Mouse (Mus musculus) adipocyte (in vitro differentiated cells): ENCODE data around the gene Insl6.

Experiments used
- DNase-seq: peaks from one replicate; pipeline ENCODE4 v3.0.0-alpha.2; 2016; ENCODE audit warnings: low spot score

The Insl6 gene

DNA sequence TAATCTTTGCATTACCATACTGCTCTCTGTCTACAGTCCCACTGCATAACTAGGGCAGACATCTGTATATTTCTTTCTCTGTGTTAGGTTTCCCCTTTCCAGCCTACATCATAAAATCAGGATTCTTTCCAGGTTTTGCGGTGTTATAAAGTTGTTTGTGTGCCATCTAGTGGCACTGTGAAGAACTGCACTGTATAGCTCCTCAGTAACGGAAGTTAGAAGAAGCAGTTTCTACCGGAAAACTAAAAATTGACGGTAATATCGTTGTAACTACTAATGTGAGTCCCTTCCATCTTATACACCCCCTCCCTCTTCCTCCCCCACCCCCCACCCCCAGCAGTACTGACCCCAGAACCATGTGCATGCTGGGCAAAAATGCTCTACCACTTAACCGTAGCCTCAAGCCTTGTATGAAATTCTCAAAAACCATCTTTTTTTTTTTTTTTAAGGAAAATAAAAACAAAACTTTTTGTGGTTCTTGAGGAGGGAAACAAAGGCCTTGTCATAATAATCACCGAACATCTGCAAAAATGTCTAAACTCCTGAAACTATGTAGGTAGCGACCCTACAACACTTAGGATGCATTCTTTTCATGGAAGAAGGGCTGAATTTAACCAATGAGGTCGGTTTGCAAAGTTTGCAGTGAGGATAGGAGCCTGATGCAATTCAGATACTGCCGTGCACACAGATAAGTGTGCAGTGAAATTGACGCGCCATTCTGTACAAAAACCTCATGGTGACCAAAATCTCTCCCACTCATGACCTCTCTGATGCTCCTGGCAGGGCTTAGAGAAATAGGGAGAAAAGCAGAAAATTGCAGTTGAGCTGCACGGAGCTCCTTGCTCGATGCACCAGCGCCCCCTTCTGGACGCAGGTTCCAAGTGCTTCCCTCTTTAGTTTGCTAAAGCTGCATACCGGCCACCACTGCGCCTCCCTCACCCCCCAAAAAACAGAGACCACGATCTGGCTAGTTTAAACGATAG lies 30.0 kb upstream of the Insl6 start:
- DNase-seq = peak; percentile 92

DNA sequence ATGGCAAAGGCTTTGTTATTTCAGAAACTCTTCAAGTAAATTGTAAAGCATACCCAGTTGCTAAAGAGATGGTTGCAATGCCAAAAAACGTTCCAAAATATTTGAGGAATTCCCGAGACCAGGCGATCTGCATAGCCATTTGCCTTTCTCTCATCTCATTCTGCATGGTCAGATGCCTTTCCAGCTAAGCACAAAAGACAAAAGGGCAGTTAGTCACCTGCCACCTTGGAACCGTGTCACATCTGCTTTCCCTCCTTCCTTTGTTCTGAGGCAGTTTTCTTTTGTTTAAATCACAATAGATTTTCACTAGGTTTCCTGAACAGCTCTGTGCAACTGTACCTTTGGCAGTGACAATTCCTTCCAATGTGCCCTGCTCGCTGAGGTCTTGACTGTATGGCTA lies 25.8 kb upstream of the Insl6 start:
- no peak for DNase-seq

DNA sequence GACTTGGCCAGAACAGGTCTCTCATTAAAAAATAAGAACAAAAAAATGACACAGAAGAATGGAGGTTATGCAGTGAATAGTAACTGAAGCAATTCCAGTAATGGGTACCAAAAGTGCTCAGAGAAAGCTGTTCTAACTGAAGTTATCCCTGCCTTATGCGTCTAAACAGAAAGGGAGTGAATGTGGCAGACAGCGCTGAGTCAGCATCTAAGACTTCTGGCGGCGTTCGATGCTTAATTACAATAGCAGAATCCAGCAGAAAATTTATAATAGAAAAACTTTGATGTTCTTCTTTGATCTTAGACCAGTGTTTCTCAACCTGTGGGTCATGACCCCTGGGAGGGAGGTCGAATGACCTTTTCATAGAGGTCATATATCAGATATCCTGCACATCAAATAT lies 20.5 kb upstream of the Insl6 start:
- DNase-seq = no peak

DNA sequence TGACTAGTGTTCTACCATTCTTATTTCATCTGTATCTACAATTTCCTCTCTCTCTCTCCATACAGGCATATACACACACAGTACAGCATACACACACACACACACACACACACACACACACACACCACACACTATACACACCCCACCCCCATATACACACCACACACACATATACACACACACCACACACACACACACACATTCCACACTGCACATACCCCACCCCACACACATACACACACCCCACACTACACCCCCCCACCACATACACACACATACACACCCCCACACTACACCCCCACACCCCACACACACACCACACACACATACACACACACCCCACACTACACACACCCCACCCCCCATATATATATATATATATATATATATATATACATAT lies 19.7 kb upstream of the Insl6 start:
- no peak for DNase-seq

DNA sequence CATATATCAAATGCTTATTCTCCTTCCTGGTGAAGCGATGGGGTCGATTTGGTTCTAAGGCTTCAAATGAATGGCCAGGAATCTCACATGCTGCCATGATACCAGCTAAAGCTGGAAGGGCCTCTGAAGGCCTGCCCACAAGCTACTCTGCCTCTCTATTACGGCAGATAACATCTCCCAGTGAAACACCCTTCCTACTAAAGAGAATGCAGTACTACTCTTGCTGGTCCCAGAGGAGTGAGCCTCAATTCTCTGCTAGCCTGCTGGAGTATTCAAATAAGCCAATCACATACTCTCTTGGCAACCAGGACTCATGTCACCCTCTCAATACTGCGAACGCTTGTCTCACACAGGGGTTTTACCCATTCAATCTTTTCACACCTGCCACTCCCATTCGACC lies 17.1 kb upstream of the Insl6 start:
- no peak for DNase-seq

DNA sequence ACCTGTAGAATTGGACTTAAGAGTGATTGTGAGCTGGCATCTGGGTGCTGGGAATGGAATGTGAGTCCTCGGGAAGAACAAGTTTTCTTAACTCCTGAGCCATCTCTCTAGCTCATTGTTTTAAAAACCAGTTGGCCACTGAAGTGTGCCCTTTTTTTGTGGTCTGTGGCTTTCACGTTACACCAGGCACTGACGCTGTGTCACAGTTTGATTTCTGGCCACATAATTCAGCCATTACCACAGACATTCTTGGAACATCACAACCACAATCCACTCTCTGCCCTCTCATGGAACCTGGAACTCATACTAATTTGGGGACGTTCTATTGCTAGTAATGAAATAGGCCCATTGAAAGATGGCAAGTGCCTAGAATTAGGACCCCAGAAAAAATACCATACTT lies 15.9 kb upstream of the Insl6 start:
- DNase-seq = no peak

DNA sequence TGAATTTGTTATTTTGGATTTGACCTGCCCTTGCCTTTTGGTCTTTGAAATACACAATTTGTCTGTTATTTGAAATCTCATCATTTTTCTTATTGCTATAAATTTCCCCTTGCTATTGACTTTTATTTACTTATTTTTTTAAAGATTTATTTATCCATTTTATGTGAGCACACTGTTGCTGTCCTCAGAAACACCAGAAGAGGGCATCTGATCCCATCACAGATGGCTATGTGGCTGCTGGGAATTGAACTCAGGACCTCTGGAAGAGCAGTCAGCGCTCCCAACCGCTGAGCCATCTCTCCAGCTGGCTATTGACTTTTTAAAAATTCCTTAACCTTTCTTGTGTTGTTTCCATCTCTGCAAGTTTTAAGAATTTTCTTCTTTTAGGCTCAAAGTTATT lies 11.5 kb upstream of the Insl6 start:
- DNase-seq = no peak

DNA sequence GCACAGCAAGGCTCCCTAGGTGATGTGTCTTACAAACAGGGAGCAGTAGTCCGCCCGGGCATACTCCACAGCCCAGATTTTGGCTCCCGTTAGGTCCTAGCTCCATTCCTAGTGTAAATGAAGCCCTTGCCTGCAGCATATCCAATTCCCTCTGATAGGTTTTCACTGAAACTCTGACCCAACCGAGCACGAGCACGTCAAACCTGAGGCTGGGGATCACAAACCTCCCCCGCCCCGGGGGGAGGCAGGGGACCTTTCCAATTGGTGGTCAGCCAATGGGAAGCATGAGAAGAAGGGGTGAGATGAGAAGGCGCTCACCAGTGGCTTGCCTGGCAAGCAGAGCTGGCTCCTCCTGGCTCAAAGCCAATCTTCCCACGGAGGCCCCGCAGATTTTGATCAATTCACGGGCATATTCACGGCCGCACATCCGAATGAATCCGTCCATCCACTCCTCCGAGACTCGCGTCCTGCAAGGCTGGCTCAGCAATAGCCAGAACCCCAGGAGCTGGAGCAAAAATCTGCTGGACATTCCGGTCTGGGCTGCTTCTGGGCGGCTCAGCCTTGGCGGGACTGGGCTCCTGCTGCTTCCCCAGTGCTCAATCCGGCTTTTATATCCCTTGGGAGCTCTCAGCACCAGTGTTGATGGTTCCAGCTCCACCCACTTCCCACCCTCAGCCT lies 9.1 kb upstream of the Insl6 start, which contains the start of gene Rln1:
Rln1 (minus strand) TSS at position 603 of the 678 bp plus-strand sequence.
- DNase-seq = no peak

DNA sequence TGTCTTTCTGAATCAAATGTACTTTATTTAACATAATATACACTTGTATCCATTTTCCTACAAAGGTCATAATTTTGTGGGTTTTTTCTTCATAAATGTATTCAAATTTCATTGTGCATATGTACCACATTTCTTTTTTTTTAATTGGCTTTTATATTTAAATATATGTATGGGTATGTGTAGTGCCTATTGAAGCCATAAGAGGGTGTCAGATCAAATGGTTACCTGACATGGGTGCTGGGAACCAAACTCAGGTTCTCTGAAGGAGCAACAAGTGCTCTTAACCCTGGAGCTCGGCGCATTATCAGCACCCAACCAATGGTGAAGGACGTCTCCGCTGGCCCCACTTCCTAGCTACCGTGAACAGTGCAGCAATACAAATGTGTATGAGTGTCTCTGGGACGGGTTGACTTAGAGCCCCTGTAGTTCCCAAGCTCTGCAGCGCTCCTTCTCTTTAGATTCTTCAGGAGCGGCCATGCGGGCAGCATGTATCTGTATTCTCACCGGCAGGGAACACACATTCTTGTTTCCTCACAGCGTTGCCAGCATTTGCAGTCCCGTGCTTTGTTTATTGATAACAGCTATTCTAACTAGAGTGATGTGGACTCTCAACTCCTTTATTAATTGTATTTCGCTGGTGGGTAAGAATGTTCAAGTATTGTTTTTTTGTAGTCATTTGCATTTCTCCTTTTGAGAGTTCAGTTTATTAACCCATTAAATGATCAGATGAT lies 1.8 kb upstream of the Insl6 start:
- DNase-seq = no peak

DNA sequence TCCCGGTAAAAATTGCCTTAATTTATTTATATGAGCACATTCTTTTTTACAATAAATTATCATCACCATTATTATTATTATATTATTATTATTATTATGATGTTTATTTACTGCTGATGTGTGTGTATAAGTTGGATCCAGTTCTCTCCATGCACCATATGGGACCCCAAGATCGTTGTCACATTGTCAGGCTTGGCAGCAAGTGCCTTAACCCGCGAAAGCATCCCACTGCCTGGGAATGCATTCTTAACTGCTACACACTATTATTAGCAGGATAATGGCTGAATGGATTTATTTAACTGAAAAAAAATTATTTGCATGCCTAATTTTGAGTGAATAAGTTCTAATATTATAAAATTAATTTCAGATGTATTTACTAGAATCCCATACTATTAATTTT lies 1.2 kb upstream of the Insl6 start:
- DNase-seq = no peak

DNA sequence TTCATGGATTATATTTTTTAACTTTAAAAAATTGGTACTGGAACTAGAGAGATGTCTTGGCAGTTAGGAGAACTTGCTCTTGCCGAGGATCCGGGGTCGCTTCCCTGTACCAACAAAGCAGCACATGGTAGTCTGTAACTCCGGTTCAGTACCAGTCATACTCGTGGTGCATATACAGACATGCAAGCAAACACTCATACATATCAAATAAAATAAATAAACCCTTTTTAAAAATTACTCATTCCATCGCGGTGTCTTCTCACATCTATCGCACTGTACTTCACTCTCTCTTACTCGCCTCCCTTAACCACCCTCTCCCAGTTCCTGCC lies 660 bp upstream of the Insl6 start:
- DNase-seq = no peak

DNA sequence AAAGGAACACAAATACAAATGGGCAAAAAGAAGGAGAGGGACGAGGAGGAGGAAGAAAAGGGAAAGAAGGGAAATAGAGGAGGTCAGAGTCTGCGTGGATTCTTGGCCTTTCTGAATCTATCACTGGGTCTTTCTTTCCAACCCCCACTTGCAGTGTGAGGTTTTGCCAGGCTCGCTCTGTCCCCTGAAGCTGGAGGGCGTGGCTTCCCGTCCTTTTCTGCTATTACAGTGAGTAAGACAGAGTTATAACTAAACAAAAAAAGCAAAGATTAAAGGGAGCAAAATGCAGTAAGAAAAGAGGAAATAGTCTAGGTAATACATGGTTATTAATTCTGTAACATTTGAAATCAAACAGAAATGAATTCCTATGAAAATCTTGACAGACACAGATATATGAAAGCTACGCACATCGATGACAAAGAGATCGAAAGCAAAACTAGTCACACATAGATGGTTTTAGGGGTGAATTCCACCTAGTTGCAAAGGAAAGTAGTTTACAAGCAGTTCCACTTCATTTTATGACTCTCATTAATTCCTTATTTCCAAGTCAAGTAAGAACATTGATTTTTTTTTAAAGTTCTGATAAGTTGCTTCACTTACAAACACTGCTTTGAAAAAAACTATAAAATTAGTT lies 1.6 kb downstream of the Insl6 start:
- no peak for DNase-seq

DNA sequence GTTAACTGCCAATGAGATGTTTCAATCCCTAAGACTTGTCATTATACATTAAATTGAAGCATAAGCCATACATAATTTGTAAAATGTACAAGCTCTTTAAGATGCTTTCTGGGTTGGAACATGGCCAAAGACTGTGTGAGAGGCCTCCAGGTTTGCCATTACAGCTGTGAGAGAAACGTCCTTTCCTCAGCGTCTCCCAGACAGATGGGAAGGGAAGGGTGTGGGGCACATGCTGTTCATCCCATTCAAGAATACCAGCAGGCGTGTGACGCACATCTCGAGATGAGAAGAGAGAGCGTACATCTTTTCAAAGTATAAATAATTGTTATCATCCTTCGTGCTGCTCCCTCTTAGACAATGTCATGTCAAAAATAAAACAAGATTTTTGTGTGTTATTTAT lies 12.5 kb downstream of the Insl6 start:
- no peak for DNase-seq

DNA sequence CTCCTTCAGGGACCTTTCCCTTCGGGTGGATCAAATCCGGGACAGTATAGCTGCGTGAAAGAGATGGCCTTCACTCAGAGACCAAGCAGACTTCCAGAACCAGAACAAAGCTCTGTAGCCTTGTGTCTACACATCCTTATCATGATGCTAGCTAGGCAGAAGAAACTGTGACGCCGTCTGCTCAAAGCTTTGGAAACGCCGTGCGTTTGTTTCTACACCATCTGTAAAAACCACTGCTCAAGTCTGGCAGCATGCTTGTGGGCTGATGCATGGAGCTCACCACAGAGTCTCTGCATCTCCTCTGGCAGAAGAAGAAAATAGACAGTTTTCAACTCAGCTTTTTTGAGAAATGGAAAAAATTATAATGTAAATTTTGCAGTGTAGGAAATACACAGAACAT lies 13.4 kb downstream of the Insl6 start:
- no peak for DNase-seq

DNA sequence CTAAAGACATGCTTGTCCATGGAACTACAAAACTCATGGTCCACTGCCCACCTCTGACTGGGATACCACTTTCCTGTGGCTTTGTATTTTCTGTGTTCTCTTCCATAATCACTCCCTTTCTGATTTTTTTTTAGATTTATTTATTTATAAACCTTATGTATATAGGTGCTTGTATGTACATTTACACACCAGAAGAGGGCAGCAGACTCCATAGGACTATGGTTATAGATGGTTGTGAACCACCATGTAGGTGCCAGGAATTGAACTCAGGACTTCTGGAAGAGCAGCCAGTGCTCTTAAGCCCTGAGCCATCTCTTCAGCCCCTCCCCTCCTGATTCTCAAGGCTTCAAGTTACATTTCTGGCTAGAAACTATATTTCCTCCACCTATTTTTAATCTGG lies 16.3 kb downstream of the Insl6 start:
- DNase-seq = no peak

DNA sequence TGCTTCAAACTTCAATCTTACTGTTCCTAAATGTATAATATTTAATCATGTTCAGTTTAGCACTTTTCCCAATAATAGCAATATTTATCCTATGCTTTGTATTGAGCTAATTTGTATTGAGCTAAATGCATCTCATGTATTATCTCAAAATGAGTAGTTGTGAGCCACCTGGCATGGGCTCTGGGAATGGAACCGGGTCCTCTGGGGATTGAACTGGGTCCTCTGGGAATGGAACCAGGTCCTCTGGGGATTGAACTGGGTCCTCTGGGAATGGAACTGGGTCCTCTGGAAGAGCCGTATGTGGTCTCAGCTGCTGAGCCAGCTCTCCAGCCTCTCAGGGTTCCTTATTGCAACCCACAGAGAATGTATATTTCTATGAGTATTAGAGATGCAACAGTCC lies 23.0 kb downstream of the Insl6 start:
- no peak for DNase-seq

DNA sequence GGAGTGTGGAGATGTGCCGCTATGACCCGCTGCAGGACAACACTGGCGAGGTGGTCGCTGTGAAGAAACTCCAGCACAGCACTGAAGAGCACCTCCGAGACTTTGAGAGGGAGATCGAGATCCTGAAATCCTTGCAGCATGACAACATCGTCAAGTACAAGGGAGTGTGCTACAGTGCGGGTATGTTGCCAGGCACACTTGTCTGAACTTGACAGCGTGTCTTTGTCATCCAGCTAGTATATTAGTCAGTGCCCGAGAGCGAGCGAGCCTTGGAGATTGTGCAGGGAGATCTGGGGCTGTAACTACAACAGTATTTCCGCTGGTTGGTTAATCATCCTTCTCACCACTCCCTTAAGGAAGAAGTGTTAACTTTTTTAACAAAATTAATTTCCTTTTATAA lies 24.2 kb downstream of the Insl6 start:
- DNase-seq = no peak

DNA sequence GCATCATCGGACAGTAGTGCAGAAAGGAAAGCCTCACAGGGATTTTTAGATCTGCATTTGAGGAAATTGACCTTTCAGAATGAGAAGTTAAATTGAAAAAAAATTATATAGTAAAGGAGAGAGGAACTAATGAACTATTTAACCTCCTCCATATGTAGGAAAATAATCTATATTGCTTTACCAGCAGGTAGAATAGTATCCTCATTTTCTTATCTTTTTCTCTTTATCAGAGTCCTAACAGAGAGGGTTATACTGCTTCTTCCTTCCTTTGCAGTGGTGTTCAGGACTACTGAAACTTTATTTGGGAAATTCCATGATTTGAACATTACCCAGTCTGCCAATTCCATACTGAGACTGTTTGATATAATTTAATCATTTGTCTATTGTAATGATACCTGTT lies 27.8 kb downstream of the Insl6 start:
- DNase-seq = no peak

DNA sequence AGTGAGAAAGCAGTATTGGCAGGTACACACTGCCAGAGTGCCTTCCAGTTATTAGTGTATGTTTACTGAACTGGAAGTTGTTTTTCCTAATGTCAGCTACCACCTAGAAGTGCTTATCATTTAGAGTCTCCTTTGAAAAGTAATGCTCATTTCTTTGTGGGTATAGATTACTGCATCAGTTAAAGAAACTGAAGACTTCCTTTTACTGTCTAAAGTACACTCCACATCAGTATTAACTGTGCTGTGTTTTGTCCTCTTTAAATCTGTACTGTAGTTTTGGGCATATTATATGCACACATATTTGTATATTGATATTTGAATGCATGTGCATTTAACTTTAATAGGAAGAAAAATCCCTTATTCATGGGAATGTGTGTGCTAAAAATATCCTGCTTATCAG lies 29.0 kb downstream of the Insl6 start:
- no peak for DNase-seq

DNA sequence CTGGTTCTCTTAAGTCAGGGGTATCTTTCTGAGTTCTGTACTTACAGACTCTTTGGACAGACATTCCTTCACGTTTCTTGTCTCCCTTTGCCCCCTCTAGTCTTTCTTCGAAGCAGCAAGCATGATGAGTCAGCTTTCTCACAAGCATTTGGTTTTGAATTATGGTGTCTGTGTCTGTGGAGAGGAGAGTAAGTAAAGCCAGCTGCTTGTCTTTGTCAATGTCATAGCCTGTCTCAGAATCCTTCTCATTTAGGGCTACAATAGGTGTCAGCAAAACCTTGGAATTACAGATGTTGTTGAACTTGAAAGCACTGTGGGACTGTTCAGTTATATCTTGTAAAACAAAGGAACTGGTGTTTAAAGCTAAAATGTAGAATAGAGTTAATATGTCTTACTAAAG lies 30.4 kb downstream of the Insl6 start:
- DNase-seq = no peak

DNA sequence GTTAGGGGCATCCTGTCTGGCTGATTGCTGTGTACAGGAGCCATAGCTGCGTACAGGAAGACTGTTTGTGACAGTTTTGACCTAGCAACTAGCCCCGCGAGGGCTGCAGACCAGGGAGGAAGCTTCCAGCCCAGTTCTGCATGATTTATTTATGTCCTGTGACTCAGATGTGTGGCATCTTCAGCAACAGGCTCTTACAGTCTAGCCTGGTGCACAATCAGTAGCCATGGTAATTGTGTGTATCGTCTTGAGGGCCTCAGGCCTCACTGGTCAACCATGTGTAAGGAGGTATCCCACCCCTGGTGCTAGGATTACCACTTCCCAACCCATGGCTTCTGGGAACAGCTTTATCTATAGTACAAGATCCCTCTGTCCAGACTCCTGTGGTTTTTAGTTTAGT lies 32.6 kb downstream of the Insl6 start:
- no peak for DNase-seq

DNA sequence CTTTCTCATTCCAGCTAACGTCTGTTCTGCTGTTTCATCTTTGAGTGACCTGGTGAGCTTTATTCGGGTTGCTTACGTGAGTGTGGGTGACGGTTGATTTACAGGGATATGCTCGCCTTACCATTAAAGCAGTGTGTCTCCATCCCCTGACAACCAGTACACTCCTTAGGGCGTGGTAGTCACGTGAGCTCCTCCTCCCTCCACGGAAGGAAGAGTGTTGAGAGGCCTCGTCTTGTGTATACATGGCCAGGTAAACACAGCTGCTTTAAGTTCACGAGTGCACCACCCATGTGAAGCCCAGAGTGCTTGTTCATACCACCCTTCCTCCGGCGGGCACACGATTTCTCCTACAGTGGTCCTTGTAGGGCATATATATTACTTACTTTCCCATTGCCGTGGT lies 33.6 kb downstream of the Insl6 start:
- DNase-seq = no peak

DNA sequence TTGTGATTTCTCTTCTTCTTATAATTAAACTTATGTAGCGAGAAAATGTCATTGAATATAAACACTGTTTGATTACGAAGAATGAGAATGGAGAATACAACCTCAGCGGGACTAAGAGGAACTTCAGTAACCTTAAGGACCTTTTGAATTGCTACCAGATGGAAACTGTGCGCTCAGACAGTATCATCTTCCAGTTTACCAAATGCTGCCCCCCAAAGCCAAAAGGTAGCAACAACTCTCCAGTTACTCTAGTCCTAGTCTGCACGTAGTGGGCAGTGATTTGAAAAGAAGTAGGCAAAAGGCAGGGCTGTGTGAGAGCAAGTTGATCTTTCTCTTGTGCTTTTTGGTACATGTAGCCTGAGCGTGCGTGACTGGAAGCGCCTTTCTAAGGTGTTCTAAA lies 37.3 kb downstream of the Insl6 start:
- DNase-seq = no peak
